Mouse (Mus musculus) ES-E14 (cell line): Measurements from ENCODE around the gene Rnf216. TPM values are rescaled to one million over a fixed set of nuclear protein-coding genes. Genes with fewer than 3 reads are reported as not detected.

Source experiments
- DNase-seq: peaks from one replicate; pipeline ENCODE4 v3.0.0-alpha.2; 2013; ENCODE audit warnings: low read depth, low spot score
- H3K27ac ChIP-seq: 2 replicates; pipeline ENCODE4 v1.5.1; 2012; ENCODE audit warnings: low read depth, mild to moderate bottlenecking, low read length, moderate library complexity, mixed read lengths; ENCODE audit not compliant: poor library complexity, insufficient read depth, severe bottlenecking
- H3K36me3 ChIP-seq: 2 replicates; pipeline ENCODE4 v1.6.1; 2012; ENCODE audit warnings: mild to moderate bottlenecking, low read length, moderate library complexity, mixed read lengths; ENCODE audit not compliant: control insufficient read depth, poor library complexity, insufficient read depth, severe bottlenecking
- H3K4me1 ChIP-seq, 2 experiments: fragments of 150-350 bp in 1 of 2; sonication (generic) in 1 of 2; 2 replicates each; pipeline ENCODE4 v1.6.1; 2012; ENCODE audit warnings: low read length in 2 of 2, mild to moderate bottlenecking in 1 of 2, mixed read lengths in 1 of 2; ENCODE audit not compliant: control insufficient read depth in 2 of 2, insufficient read depth in 2 of 2, poor library complexity in 1 of 2
- H3K4me3 ChIP-seq, 2 experiments: fragments of 150-350 bp in 1 of 2; sonication (generic) in 1 of 2; 2 replicates each; pipeline ENCODE4 v1.5.1; 2012; ENCODE audit warnings: low read length in 2 of 2, low read depth in 1 of 2, mild to moderate bottlenecking in 1 of 2, mixed read lengths in 1 of 2; ENCODE audit not compliant: insufficient read depth in 1 of 2, poor library complexity in 1 of 2, severe bottlenecking in 1 of 2
- H3K9ac ChIP-seq: 2 replicates; pipeline ENCODE4 v1.6.1; 2012; ENCODE audit warnings: low read depth, mild to moderate bottlenecking, low read length, mixed read lengths; ENCODE audit not compliant: poor library complexity, insufficient read depth, severe bottlenecking
- H3K9me3 ChIP-seq: fragments of 150-350 bp; sonication (generic); 2 replicates; pipeline ENCODE4 v1.6.1; 2012; ENCODE audit warnings: low read depth, mild to moderate bottlenecking, low read length; ENCODE audit not compliant: control insufficient read depth, insufficient read depth
- CHD2 ChIP-seq: IDR thresholded peaks from 2 replicates; pipeline ENCODE4 v1.6.1; 2014; ENCODE audit warnings: mild to moderate bottlenecking, low read depth, low read length, inconsistent platforms
- HCFC1 ChIP-seq: IDR thresholded peaks from 2 replicates; pipeline ENCODE4 v1.6.1; 2012; ENCODE audit warnings: low read length, inconsistent platforms, borderline replicate concordance; ENCODE audit not compliant: insufficient read depth
- MAFK ChIP-seq: IDR thresholded peaks from 2 replicates; pipeline ENCODE4 v1.6.1; 2014; ENCODE audit warnings: mild to moderate bottlenecking, low read depth, low read length, inconsistent platforms; ENCODE audit not compliant: insufficient read depth
- ZC3H11A ChIP-seq: IDR thresholded peaks from 2 replicates; pipeline ENCODE4 v1.6.1; 2012; ENCODE audit warnings: low read depth, mild to moderate bottlenecking, inconsistent platforms, low read length, borderline replicate concordance
- ZNF384 ChIP-seq: IDR thresholded peaks from 2 replicates; pipeline ENCODE4 v1.6.1; 2012; ENCODE audit warnings: low read depth, low read length, inconsistent platforms
- in situ Hi-C, 2 experiments: fragments of 600-800 bp; cut with MboI; formaldehyde crosslinking; loops; one replicate each; pipeline ENCODE4 v1.15.1; 2025; ENCODE audit warnings: low sequenced_read_pairs in 2 of 2, inconsistent platforms in 1 of 2; ENCODE audit not compliant: unreplicated experiment in 2 of 2
- total RNA-seq: library from RNA; depleted of rRNA; stranded (reverse); fragments of 300-350 nt; gene quantifications from 2 replicates; pipeline ENCODE4 v1.2.3, GENCODE M21; 2012

Rnf216 gene
- total RNA-seq, 1 experiment = 23.8 TPM

GRCm38 (mm10) chr5:143050273-143050672, 62.5 kb downstream of the Rnf216 start:
- H3K27ac ChIP-seq = no peak overlapping the region
- H3K4me3 ChIP-seq = no peak overlapping the region
- peaks cover 0 to 4% of the 10 kb centered on the region in 2 experiments; a peak in 1 of 4 replicates for H3K4me1 ChIP-seq
- H3K9me3 ChIP-seq = no peaks in the 10 kb centered on the region
- no peak overlapping the region for H3K9ac ChIP-seq
- H3K36me3 ChIP-seq = peaks cover 10% of the 10 kb centered on the region; the same call in 1 of the 2 replicates
- TF ChIP-seq ZC3H11A (no peak), ZNF384 (no peak), HCFC1 (no peak), CHD2 (no peak), MAFK (no peak)
- in situ Hi-C loops = no loop called here
- DNase-seq = no peak

- peaks cover 0 to 4% of the 10 kb centered on the region in 2 experiments; a peak in 1 of 4 replicates for H3K4me1 ChIP-seq
- peaks cover 11% of the 10 kb centered on the region; the same call in 1 of the 2 replicates for H3K36me3 ChIP-seq
- TF ChIP-seq MAFK (no peak), ZC3H11A (no peak), CHD2 (no peak), ZNF384 (no peak), HCFC1 (no peak)
- no peak for DNase-seq
- H3K9ac ChIP-seq = no peak overlapping the region
- no peak overlapping the region for H3K4me3 ChIP-seq
- H3K9me3 ChIP-seq = no peaks in the 10 kb centered on the region
- no peak overlapping the region for H3K27ac ChIP-seq
- in situ Hi-C loops = no loop called here
These were observed 63.0 kb downstream of the Rnf216 start for GRCm38 (mm10) chr5:143049746-143050145.

- in situ Hi-C loops = no loop called here
- Histone ChIP-seq H3K9ac (no peak overlapping the region), H3K4me1 (peaks cover 0 to 4% of the 10 kb centered on the region in 2 experiments; a peak in 1 of 4 replicates), H3K27ac (no peak overlapping the region), H3K4me3 (no peak overlapping the region), H3K9me3 (no peaks in the 10 kb centered on the region), H3K36me3 (peaks cover 11% of the 10 kb centered on the region; the same call in 1 of the 2 replicates)
- DNase-seq = no peak
- no peak for TF ChIP-seq ZC3H11A
- no peak for TF ChIP-seq MAFK
- TF ChIP-seq CHD2 = no peak
- TF ChIP-seq HCFC1 = no peak
- TF ChIP-seq ZNF384 = no peak
These were observed 63.8 kb downstream of the Rnf216 start for GRCm38 (mm10) chr5:143049013-143049385.

- in situ Hi-C loops = no loop called here
- H3K9me3 ChIP-seq = no peaks in the 10 kb centered on the region
- no peak for TF ChIP-seq HCFC1
- TF ChIP-seq ZNF384 = no peak
- no peak for TF ChIP-seq MAFK
- no peak for TF ChIP-seq ZC3H11A
- no peak for TF ChIP-seq CHD2
- no peak for DNase-seq
- H3K27ac ChIP-seq = no peak overlapping the region
- H3K36me3 ChIP-seq = peaks cover 6% of the 10 kb centered on the region; the same call in 1 of the 2 replicates
- H3K9ac ChIP-seq = no peak overlapping the region
- H3K4me1 ChIP-seq = peaks cover 0 to 4% of the 10 kb centered on the region in 2 experiments; a peak in 1 of 4 replicates
- H3K4me3 ChIP-seq = no peak overlapping the region
These were observed 64.4 kb downstream of the Rnf216 start for GRCm38 (mm10) chr5:143048232-143049012.
